Mouse (Mus musculus): ENCODE results near the gene Stk25.

Stk25 gene

DNA sequence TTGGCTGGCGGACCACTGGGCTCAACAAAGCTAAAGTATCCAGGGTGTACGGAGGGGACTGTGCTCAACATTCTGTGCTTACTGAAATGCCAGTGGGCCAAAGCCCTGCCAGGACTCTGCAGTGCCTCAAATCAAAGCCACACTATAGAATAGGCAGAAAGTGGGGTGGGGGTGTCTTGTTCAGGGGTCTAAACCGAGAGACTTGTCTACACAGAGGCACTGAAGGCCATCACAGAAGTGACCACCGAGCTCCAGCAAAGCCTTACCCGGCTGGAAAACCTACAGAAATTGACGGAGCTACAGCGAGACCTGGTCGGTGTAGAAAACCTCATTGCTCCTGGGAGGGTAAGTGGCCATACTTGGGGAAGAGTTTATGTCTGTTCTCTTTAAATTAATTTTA lies 48.7 kb downstream of the Stk25 start:
- Histone ChIP-seq H3K36me3 (ENCODE audit: insufficient read depth, low read length) (no peaks in the 10 kb centered on the region), H3K27me3 (ENCODE audit: insufficient read depth, low read length) (no peaks in the 10 kb centered on the region), H3K4me3 (replicated peaks; ENCODE audit: low read length) (no peak overlapping the region), H3K9me3 (ENCODE audit: low read length) (no peaks in the 10 kb centered on the region), H3K4me1 (replicated peaks; ENCODE audit: low read depth, low read length) (peaks cover 34% of the 10 kb centered on the region)
- TF ChIP-seq NANOG (IDR thresholded peaks at IDR 0.05; ENCODE audit: borderline replicate concordance, low read length) (no peak), POU5F1 (IDR thresholded peaks at IDR 0.05; ENCODE audit: borderline replicate concordance, low read length) (no peak), CTCF (conservative IDR thresholded peaks at IDR 0.05; ENCODE audit: low read length) (no peak)

DNA sequence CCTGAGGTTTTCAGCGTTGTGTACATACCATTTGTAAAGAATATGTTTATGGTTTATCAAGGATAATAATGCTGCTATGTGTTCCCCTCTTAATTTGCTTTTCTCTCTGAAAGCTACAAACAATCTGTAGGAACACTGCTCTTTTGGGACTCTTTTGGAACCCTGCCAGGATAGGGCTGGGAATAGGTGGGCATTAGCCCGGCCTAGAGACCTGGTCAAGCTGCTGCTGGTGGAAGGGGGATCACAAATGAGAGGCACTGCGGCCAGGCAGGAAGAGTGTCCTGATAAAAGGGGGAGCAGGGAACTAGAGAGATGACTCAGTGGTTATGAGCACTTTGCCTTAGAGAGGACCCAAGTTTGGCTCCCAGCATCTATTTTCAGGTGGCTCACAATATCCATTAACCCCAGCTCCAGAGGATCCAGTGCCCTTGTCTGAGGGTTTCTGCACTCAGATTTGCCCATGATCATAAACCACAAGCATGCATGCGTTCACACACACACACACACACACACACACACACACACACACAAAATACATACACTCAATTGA lies 49.7 kb downstream of the Stk25 start:
- Histone ChIP-seq H3K36me3 (ENCODE audit: insufficient read depth, low read length) (no peaks in the 10 kb centered on the region), H3K4me3 (replicated peaks; ENCODE audit: low read length) (no peak overlapping the region), H3K9me3 (ENCODE audit: low read length) (no peaks in the 10 kb centered on the region), H3K4me1 (replicated peaks; ENCODE audit: low read depth, low read length) (peaks cover 41% of the 10 kb centered on the region), H3K27me3 (ENCODE audit: insufficient read depth, low read length) (no peaks in the 10 kb centered on the region)
- TF ChIP-seq CTCF (conservative IDR thresholded peaks at IDR 0.05; ENCODE audit: low read length) (no peak), POU5F1 (IDR thresholded peaks at IDR 0.05; ENCODE audit: borderline replicate concordance, low read length) (no peak), NANOG (IDR thresholded peaks at IDR 0.05; ENCODE audit: borderline replicate concordance, low read length) (no peak)

DNA sequence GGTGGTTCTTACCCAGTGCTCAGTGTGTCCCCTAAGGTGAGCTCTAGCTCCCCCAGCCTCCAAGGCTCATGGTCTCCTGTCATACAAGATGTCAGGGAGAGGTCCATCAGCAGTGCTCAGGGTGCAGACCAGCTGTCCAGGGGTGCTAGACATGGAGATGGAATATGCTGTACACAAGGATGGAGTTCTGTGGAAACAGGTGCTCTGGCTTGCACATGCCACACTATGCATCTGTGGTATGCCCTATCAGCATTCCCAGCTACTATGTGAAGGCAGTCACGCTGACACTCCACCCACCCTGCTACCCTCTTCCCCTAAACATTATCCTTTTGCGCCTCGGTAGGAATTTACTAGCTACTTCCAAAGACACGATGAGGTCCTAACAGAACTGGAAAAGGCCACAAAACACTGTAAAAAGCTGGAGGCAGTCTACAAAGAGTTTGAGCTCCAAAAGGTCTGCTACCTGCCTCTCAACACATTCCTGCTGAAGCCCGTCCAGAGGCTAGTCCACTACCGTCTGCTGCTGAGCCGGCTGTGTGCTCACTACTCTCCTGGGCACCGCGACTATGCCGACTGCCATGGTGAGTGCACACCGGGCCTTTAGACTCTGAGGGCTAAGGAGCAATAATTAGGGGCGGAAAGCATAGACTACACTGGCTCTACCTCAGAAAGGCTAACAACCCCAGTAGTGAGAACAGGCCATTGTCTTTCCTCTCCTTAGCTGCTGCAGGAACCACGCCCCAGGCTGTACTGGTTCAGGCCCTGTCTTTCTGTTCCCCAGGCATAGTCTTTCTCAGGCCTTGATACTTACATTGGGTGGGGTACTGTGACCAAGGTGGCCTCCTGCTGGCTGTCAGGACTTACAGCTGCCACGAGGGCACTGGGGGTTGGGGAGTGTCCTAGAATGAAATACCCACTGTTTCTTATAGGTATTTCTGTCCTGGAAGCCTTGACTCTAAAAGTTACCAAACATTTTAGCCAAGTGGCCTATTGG lies 51.1 kb downstream of the Stk25 start:
- Histone ChIP-seq H3K27me3 (ENCODE audit: insufficient read depth, low read length) (no peaks in the 10 kb centered on the region), H3K4me3 (replicated peaks; ENCODE audit: low read length) (0 out of 2 replicates have a peak overlapping the region, but pooled peaks have one; percentile 1), H3K36me3 (ENCODE audit: insufficient read depth, low read length) (no peaks in the 10 kb centered on the region), H3K4me1 (replicated peaks; ENCODE audit: low read depth, low read length) (peaks cover 44% of the 10 kb centered on the region), H3K9me3 (ENCODE audit: low read length) (no peaks in the 10 kb centered on the region)
- no peak for TF ChIP-seq POU5F1 (IDR thresholded peaks at IDR 0.05; ENCODE audit: borderline replicate concordance, low read length)
- TF ChIP-seq CTCF (conservative IDR thresholded peaks at IDR 0.05; ENCODE audit: low read length): no peak
- no peak for TF ChIP-seq NANOG (IDR thresholded peaks at IDR 0.05; ENCODE audit: borderline replicate concordance, low read length)

DNA sequence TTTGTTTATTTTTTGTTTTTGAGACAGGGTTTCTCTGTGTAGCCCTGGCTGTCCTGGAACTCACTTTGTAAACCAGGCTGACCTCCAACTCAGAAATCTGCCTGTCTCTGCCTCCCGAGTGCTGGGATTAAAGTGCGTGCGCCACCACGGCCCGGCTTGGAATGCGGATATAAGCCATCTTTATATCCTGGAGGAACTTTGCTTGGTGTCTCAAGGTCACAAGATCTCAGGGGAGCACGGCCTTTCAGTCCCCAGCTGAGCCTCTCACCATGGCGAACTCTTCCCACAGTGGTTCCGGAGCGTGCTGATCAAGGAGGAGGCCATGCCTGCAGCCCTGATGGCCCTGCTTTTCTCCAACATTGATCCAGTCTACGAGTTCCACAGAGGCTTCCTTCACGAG lies 54.5 kb downstream of the Stk25 start:
- H3K4me3 ChIP-seq (replicated peaks; ENCODE audit: low read length): 0 out of 2 replicates have a peak overlapping the region, but pooled peaks have one; percentile 17
- TF ChIP-seq CTCF (conservative IDR thresholded peaks at IDR 0.05; ENCODE audit: low read length) (no peak), NANOG (IDR thresholded peaks at IDR 0.05; ENCODE audit: borderline replicate concordance, low read length) (no peak), POU5F1 (IDR thresholded peaks at IDR 0.05; ENCODE audit: borderline replicate concordance, low read length) (no peak)
- H3K36me3 ChIP-seq (ENCODE audit: insufficient read depth, low read length): no peaks in the 10 kb centered on the region
- H3K9me3 ChIP-seq (ENCODE audit: low read length): no peaks in the 10 kb centered on the region
- no peaks in the 10 kb centered on the region for H3K27me3 ChIP-seq (ENCODE audit: insufficient read depth, low read length)
- H3K4me1 ChIP-seq (replicated peaks; ENCODE audit: low read depth, low read length): peaks cover 33% of the 10 kb centered on the region

DNA sequence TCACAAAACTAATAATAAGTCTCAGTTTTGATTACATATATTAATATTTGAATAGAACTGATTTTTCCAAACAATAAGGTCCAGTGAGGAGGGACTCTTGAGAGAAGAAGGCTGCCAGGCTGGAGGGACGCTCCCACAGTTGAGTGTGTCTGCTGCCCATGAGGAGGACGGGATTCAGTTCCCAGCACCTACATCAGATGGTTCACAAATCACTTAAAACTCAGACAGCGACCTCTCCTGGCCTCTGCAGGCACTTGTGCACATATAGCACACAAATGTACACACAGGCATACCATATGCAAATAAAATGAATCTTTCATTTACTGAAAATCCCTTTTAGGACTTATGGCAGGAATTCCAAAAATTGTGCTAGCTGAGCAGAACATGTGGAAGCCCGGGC lies 55.5 kb downstream of the Stk25 start:
- Histone ChIP-seq H3K36me3 (ENCODE audit: insufficient read depth, low read length) (no peaks in the 10 kb centered on the region), H3K4me3 (replicated peaks; ENCODE audit: low read length) (no peak overlapping the region), H3K4me1 (replicated peaks; ENCODE audit: low read depth, low read length) (peaks cover 28% of the 10 kb centered on the region), H3K27me3 (ENCODE audit: insufficient read depth, low read length) (no peaks in the 10 kb centered on the region), H3K9me3 (ENCODE audit: low read length) (no peaks in the 10 kb centered on the region)
- no peak for TF ChIP-seq CTCF (conservative IDR thresholded peaks at IDR 0.05; ENCODE audit: low read length)
- TF ChIP-seq NANOG (IDR thresholded peaks at IDR 0.05; ENCODE audit: borderline replicate concordance, low read length): no peak
- no peak for TF ChIP-seq POU5F1 (IDR thresholded peaks at IDR 0.05; ENCODE audit: borderline replicate concordance, low read length)

DNA sequence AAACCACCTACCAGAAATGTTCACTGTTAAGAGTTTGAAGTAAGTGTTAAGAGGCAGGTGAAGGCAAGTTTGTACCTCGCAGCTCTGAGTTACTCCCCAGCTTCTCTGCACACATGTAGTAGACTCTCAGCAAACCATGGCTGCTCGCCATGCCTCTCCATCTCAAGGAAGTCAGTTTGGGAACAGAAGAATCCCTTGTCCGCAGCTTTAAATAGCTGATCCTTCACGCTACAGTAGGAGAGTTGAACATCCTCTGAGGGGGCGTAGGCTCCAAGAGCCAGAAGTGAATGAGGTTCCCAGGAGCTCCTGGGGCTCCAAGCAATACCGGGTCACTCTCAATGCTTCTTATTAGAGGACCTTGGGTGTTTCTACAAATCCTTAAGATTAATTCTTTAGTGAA lies 62.5 kb downstream of the Stk25 start:
- no peaks in the 10 kb centered on the region for H3K36me3 ChIP-seq (ENCODE audit: insufficient read depth, low read length)
- peaks cover 17% of the 10 kb centered on the region for H3K9me3 ChIP-seq (ENCODE audit: low read length)
- no peaks in the 10 kb centered on the region for H3K4me1 ChIP-seq (replicated peaks; ENCODE audit: low read depth, low read length)
- TF ChIP-seq POU5F1 (IDR thresholded peaks at IDR 0.05; ENCODE audit: borderline replicate concordance, low read length): no peak
- no peak for TF ChIP-seq NANOG (IDR thresholded peaks at IDR 0.05; ENCODE audit: borderline replicate concordance, low read length)
- no peak for TF ChIP-seq CTCF (conservative IDR thresholded peaks at IDR 0.05; ENCODE audit: low read length)
- no peak overlapping the region for H3K4me3 ChIP-seq (replicated peaks; ENCODE audit: low read length)
- no peaks in the 10 kb centered on the region for H3K27me3 ChIP-seq (ENCODE audit: insufficient read depth, low read length)

DNA sequence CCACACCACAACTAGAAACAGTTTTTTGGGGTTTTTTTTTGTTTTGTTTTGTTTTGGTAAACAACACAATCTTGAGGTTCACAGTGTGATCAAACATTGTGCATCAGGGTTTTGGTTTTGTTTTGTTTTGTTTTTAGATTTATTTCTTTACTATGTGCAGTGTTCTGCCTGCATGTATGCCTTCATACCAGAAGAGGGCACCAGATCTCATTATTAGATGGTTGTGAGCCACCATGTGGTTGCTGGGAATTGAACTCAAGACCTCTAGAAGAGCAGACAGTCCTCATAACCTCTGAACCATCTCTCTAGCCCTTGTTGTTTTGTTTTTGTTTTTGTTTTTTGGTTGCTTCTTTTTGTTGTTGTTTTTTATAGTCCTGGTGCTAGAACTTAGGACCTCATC lies 64.5 kb downstream of the Stk25 start:
- TF ChIP-seq CTCF (conservative IDR thresholded peaks at IDR 0.05; ENCODE audit: low read length) (peak; percentile 28; the same call in 1 of the 2 replicates), POU5F1 (IDR thresholded peaks at IDR 0.05; ENCODE audit: borderline replicate concordance, low read length) (no peak)
- Histone ChIP-seq H3K36me3 (ENCODE audit: insufficient read depth, low read length) (no peaks in the 10 kb centered on the region), H3K4me1 (replicated peaks; ENCODE audit: low read depth, low read length) (no peaks in the 10 kb centered on the region), H3K27me3 (ENCODE audit: insufficient read depth, low read length) (no peaks in the 10 kb centered on the region), H3K9me3 (ENCODE audit: low read length) (peaks cover 18% of the 10 kb centered on the region), H3K4me3 (replicated peaks; ENCODE audit: low read length) (no peak overlapping the region)

DNA sequence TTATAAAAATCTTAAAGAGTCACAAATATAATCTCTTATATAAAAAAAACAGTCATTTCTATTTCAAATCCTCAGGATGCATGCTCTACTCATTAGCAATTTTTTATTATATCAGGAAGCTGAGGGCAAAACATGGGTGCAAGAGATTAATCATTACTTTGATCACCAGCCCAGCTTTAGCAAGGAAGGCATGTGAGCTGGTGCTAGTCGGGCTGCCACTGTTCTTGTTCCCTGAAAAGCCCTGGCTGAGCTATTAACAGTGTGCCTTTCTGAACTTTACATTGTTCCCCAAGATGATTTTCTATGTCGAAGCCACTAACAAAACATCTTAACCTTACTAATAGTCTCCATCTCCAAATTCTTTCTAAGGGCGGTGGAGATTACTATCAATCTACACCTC lies 70.1 kb downstream of the Stk25 start:
- Histone ChIP-seq H3K36me3 (ENCODE audit: insufficient read depth, low read length) (no peaks in the 10 kb centered on the region), H3K4me1 (replicated peaks; ENCODE audit: low read depth, low read length) (peaks cover 21% of the 10 kb centered on the region), H3K27me3 (ENCODE audit: insufficient read depth, low read length) (no peaks in the 10 kb centered on the region), H3K4me3 (replicated peaks; ENCODE audit: low read length) (no peak overlapping the region), H3K9me3 (ENCODE audit: low read length) (peaks cover 11% of the 10 kb centered on the region)
- TF ChIP-seq POU5F1 (IDR thresholded peaks at IDR 0.05; ENCODE audit: borderline replicate concordance, low read length): no peak
- TF ChIP-seq NANOG (IDR thresholded peaks at IDR 0.05; ENCODE audit: borderline replicate concordance, low read length): no peak
- TF ChIP-seq CTCF (conservative IDR thresholded peaks at IDR 0.05; ENCODE audit: low read length): no peak
